ENCODE assay signal across 20 mouse cellular contexts in the genomic region with DNA sequence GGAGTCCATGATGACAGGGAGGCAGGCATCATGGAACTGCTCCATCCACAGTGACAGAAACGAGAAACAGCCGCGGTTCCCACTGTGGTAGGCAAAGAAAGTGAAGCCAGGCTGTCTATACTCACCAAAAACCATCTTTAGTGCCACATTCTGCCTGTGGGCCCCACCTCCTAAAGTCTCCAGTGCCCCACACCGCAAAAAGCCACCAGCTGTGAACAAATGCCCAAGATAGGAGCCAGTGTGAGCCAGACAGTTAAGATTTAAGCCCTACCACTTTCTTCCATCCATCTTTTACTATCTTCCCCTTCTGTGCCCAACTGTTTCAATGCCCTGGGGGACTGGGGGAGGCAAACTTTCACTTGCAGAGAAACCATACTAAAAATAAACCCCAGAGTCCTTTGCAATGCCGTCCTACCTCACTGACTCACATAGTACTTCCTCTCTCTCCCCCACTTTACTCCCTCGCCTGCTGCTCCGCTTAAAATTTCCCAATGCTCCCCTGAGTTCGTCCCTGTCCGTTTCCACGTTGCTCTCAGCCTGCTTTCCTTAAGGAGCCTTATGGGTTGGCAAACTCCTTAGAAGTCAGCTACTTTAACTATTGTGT.
A peak's percentile ranks its signal among the peaks of the same experiment; 100 is the strongest.
DNase-seq lines count a peak whose midpoint lies in the region; ATAC-seq and TF ChIP-seq lines count a peak whose summit lies in the region.
"Had no signal": no experiment of that assay in that cellular context is flagged by ENCODE, and none has a peak within 500 bp of the region (broad histone marks: within the 10 kb centered on the region; RNA-seq: fewer than 3 reads in every experiment).

No protein-coding gene starts in this region.

- no peaks in the 10 kb centered on the region for H3K79me2 ChIP-seq in myocyte (ENCODE audit: control insufficient read depth, insufficient read depth)

- DNase-seq in frontal cortex, postnatal 10 days (ENCODE audit: low spot score in 2 of 2): no peak
- DNase-seq in layer of hippocampus, adult 9-11 months: peak; percentile 32
- DNase-seq in layer of hippocampus, postnatal 25 days (ENCODE audit: extremely low spot score in 1 of 2, low spot score in 1 of 2): no peak
- DNase-seq in brain, adult 2 months (ENCODE audit: low read depth, low spot score): peak; percentile 84
- DNase-seq in spleen, adult 12 weeks (ENCODE audit: low spot score): no peak
- no peak for DNase-seq in gastrocnemius, postnatal 36 days
- DNase-seq: cerebellum, adult 2 months; heart, adult 2 months; kidney, adult 11 months; kidney, postnatal 10 days; liver, postnatal 0 days; spleen, adult 18-20 months had no signal

- H3K4me2 ChIP-seq in myocyte (ENCODE audit: low read depth): peak overlapping the region; percentile 31
- H3K4me2 ChIP-seq: embryonic facial prominence, embryonic 13.5 days; hindbrain, embryonic 15.5 days; limb, embryonic 13.5 days; neural tube, embryonic 12.5 days had no signal

- ATAC-seq in frontal cortex, adult (ENCODE audit: low TSS enrichment): peak; percentile 75
- ATAC-seq: liver, postnatal 0 days; midbrain, embryonic 16.5 days had no signal

- no peak overlapping the region for H3K4me3 ChIP-seq in myocyte
- H3K4me3 ChIP-seq: embryonic facial prominence, embryonic 13.5 days; forebrain, embryonic 10.5 days; heart, adult 2 months; hindbrain, embryonic 15.5 days; limb, embryonic 13.5 days; neural tube, embryonic 12.5 days had no signal

- intact Hi-C loops in gastrocnemius, postnatal 36 days (cut with DNase I): no loop called here

- no peaks in the 10 kb centered on the region for H3K36me3 ChIP-seq in myocyte (ENCODE audit: control insufficient read depth, insufficient read depth)
- H3K36me3 ChIP-seq: embryonic facial prominence, embryonic 13.5 days; forebrain, embryonic 10.5 days; hindbrain, embryonic 15.5 days; limb, embryonic 13.5 days; neural tube, embryonic 12.5 days had no signal

- no peak for TF ChIP-seq POLR2A in myocyte (IDR thresholded peaks at IDR 0.05; ENCODE audit: insufficient read length, low read depth)

- no peaks in the 10 kb centered on the region for H3K27me3 ChIP-seq in myocyte (ENCODE audit: control insufficient read depth, insufficient read depth, insufficient read length)
- H3K27me3 ChIP-seq: embryonic facial prominence, embryonic 13.5 days; hindbrain, embryonic 15.5 days; limb, embryonic 13.5 days; neural tube, embryonic 12.5 days had no signal

- H3ac ChIP-seq in myocyte (ENCODE audit: control insufficient read depth, insufficient read length): no peak overlapping the region

TF ChIP-seq in myocyte, 11 proteins besides CTCF, POLR2A, EP300 and RAD21:
- no peak for TF ChIP-seq TCF3 (IDR thresholded peaks at IDR 0.05; ENCODE audit: insufficient read length, low read depth)
- peak in 1 of 3 experiments; percentile 12 for TF ChIP-seq MYOG (IDR thresholded peaks at IDR 0.05; ENCODE audit: control insufficient read depth in 1 of 3, insufficient read depth in 1 of 3, insufficient read length in 2 of 3, low read depth in 2 of 3)
- no peak for TF ChIP-seq POLR2AphosphoS2 (IDR thresholded peaks at IDR 0.05; ENCODE audit: insufficient read length, low read depth)

Comparison
In these comparisons a context has a peak if more than half of its experiments do, and no peak if none do; other contexts are left out.
1. DNase-seq: peak in layer of hippocampus, adult 9-11 months (single experiment) and brain, adult 2 months (single experiment); none in frontal cortex, postnatal 10 days (0 of 2), layer of hippocampus, postnatal 25 days (0 of 2), spleen, adult 12 weeks (single experiment) and gastrocnemius, postnatal 36 days (0 of 2).